Mouse (Mus musculus) brain, embryonic 14.5 days (tissue): ENCODE measurements around the gene Vdr.

ENCODE experiments used
- CTCF ChIP-seq: fragments of 200-500 bp; IDR thresholded peaks from 2 replicates; pipeline ENCODE4 v1.5.1; 2012; ENCODE audit warnings: inconsistent platforms, mild to moderate bottlenecking, moderate library complexity, borderline replicate concordance; ENCODE audit not compliant: insufficient read depth, insufficient read length; ENCODE audit errors: extremely low read depth
- POLR2A ChIP-seq: fragments of 200-500 bp; IDR thresholded peaks from 2 replicates; pipeline ENCODE4 v1.6.1; 2012; ENCODE audit warnings: mild to moderate bottlenecking, inconsistent platforms, borderline replicate concordance; ENCODE audit not compliant: poor library complexity, insufficient read depth, insufficient read length, severe bottlenecking; ENCODE audit errors: extremely low read depth

- TF ChIP-seq POLR2A (no peak), CTCF (no peak)
These were observed 36.7 kb downstream of the Vdr start for GRCm38 (mm10) chr15:97873717-97874116.
